Mouse (Mus musculus): ENCODE results near the gene Psg29. TPM values are rescaled to one million over a fixed set of nuclear protein-coding genes. Genes with fewer than 3 reads are reported as not detected.

Psg29 gene
- polyA plus RNA-seq (2014; fragmentation: Nextera tagmentation; extraction: Ambion mirVana), result not detected in 2 replicates

DNA sequence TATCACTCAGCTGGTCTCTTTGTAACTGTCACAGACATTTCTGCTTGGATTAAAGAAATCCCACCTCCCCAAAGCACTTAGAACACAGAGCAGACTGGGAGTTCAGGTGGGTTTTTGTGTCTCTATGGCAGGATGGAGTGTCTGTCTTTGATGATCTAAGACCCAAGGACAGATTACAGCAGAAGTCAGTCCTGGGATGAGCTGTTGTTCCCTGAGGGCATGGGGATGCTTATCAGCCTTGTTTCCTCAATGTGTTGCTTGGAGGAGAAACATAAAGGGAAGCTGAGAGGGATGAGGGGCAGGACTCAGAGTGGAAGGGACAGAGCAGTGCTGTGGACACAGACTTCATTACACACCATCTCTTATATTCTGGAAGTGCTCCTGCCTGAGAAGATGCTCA, at the start of gene Psg29:
TSS of gene Psg29 (plus strand) at position 301 of the 400 bp plus-strand sequence.
- Histone ChIP-seq H3K4me3 (ENCODE audit: low read length) (no peak within 1 kb of the TSS), H3K4me2 (replicated peaks; ENCODE audit: low read depth, low read length) (no peak within 1 kb of the TSS), H3K9me3 (ENCODE audit: control insufficient read depth, low read length) (peaks cover 5% of the 10 kb centered on the region; the same call in 1 of the 2 replicates), H3K27ac (ENCODE audit: low read depth, low read length) (no peak within 1 kb of the TSS), H3K9ac (ENCODE audit: low read depth, low read length) (no peak within 1 kb of the TSS), H3K36me3 (ENCODE audit: control insufficient read depth, insufficient read depth, low read length) (no peaks in the 10 kb centered on the region), H3K27me3 (ENCODE audit: control insufficient read depth, insufficient read depth, low read length) (no peaks in the 10 kb centered on the region), H3K4me1 (ENCODE audit: control insufficient read depth, insufficient read depth, low read length) (no peaks in the 10 kb centered on the region)
- no peak for ATAC-seq (ENCODE audit: low FRiP score, low TSS enrichment)

- Histone ChIP-seq H3K27ac (ENCODE audit: low read depth, low read length) (no peak overlapping the region), H3K4me2 (replicated peaks; ENCODE audit: low read depth, low read length) (no peak overlapping the region), H3K4me1 (ENCODE audit: control insufficient read depth, insufficient read depth, low read length) (no peaks in the 10 kb centered on the region), H3K9me3 (ENCODE audit: control insufficient read depth, low read length) (no peaks in the 10 kb centered on the region; the same call in 1 of the 2 replicates), H3K27me3 (ENCODE audit: control insufficient read depth, insufficient read depth, low read length) (no peaks in the 10 kb centered on the region), H3K9ac (ENCODE audit: low read depth, low read length) (no peak overlapping the region), H3K4me3 (ENCODE audit: low read length) (no peak overlapping the region), H3K36me3 (ENCODE audit: control insufficient read depth, insufficient read depth, low read length) (no peaks in the 10 kb centered on the region)
- 49% methylated on average over 2 of the region's 2 CpGs for WGBS
- ATAC-seq (ENCODE audit: low FRiP score, low TSS enrichment), result no peak
Measured at GRCm38 (mm10) chr7:17155634-17156033, 47.6 kb upstream of the Psg29 start.

DNA sequence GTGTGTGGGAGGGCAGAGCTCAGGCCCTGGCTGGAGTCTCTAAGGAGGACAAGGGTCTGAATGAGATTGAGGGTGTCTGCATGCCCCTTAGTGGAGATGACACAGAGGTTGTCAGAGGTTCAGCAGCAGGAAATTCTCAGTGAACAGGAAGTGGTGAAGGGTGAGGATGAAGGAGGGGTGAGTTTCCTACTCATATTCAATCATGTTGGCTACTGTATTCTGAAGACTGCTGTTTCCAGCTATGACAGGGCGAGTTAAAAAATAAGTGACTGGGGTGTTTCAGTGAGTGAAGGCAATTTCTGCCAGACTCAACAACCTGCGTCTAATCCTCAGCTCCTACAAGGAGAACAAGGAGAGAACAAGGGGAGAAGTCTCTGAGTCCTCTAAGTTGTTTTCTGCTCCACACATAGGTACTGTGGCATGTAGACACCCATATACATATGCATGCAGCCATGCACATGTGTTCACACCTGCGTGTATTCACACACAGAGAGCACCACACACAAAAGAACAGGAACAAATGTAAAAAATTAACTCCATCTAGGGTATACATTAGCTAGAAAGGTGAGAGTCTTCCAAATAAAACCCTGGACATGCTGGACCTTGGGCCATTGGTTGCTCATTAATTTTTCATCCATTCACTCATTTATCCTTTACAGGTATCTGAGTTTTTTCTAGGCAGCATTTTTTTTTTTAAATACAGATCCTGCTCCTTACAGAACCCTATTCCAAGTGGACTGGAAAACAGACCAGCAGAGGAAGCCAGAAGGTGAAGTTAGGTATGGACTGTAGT, 46.2 kb upstream of the Psg29 start:
- Histone ChIP-seq H3K4me2 (replicated peaks; ENCODE audit: low read depth, low read length) (no peak overlapping the region), H3K9ac (ENCODE audit: low read depth, low read length) (no peak overlapping the region), H3K9me3 (ENCODE audit: control insufficient read depth, low read length) (no peaks in the 10 kb centered on the region; the same call in 1 of the 2 replicates), H3K4me3 (ENCODE audit: low read length) (no peak overlapping the region), H3K4me1 (ENCODE audit: control insufficient read depth, insufficient read depth, low read length) (no peaks in the 10 kb centered on the region), H3K36me3 (ENCODE audit: control insufficient read depth, insufficient read depth, low read length) (no peaks in the 10 kb centered on the region), H3K27me3 (ENCODE audit: control insufficient read depth, insufficient read depth, low read length) (no peaks in the 10 kb centered on the region), H3K27ac (ENCODE audit: low read depth, low read length) (no peak overlapping the region)
- 82% methylated on average over 3 of the region's 3 CpGs for WGBS
- ATAC-seq (ENCODE audit: low FRiP score, low TSS enrichment), result no peak

DNA sequence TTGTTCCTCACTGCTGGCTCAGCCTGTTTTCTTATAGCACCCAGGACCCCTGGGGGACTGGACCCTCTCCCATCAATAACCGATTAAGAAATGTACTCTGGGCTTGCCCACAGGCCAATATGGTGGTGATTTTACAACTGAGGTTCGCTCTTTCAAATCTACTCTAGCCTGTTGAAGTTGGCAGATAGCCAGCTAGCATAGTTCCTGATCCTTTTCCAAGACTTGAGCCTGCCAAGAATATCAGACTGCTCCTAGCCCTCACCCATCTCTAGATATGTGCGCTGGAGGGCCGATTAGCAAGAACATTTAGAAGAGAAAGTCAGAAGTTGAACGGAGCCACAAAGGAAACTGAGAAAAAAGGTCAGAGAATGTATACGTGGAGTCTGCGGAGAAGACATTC, 44.3 kb upstream of the Psg29 start:
- H3K4me2 ChIP-seq (replicated peaks; ENCODE audit: low read depth, low read length), result no peak overlapping the region
- no peaks in the 10 kb centered on the region for H3K4me1 ChIP-seq (ENCODE audit: control insufficient read depth, insufficient read depth, low read length)
- H3K9ac ChIP-seq (ENCODE audit: low read depth, low read length), result no peak overlapping the region
- H3K27me3 ChIP-seq (ENCODE audit: control insufficient read depth, insufficient read depth, low read length), result no peaks in the 10 kb centered on the region
- H3K36me3 ChIP-seq (ENCODE audit: control insufficient read depth, insufficient read depth, low read length), result no peaks in the 10 kb centered on the region
- 82% methylated on average over 7 of the region's 7 CpGs for WGBS
- no peak overlapping the region for H3K4me3 ChIP-seq (ENCODE audit: low read length)
- H3K9me3 ChIP-seq (ENCODE audit: control insufficient read depth, low read length), result no peaks in the 10 kb centered on the region
- ATAC-seq (ENCODE audit: low FRiP score, low TSS enrichment), result no peak
- H3K27ac ChIP-seq (ENCODE audit: low read depth, low read length), result no peak overlapping the region

- Histone ChIP-seq H3K36me3 (ENCODE audit: control insufficient read depth, insufficient read depth, low read length) (no peaks in the 10 kb centered on the region), H3K27ac (ENCODE audit: low read depth, low read length) (no peak overlapping the region), H3K27me3 (ENCODE audit: control insufficient read depth, insufficient read depth, low read length) (no peaks in the 10 kb centered on the region), H3K9me3 (ENCODE audit: control insufficient read depth, low read length) (no peaks in the 10 kb centered on the region), H3K9ac (ENCODE audit: low read depth, low read length) (no peak overlapping the region), H3K4me3 (ENCODE audit: low read length) (no peak overlapping the region), H3K4me2 (replicated peaks; ENCODE audit: low read depth, low read length) (no peak overlapping the region), H3K4me1 (ENCODE audit: control insufficient read depth, insufficient read depth, low read length) (no peaks in the 10 kb centered on the region)
- 84% methylated on average over 4 of the region's 4 CpGs for WGBS
- no peak for ATAC-seq (ENCODE audit: low FRiP score, low TSS enrichment)
Measured at GRCm38 (mm10) chr7:17171827-17172226, 31.4 kb upstream of the Psg29 start.

DNA sequence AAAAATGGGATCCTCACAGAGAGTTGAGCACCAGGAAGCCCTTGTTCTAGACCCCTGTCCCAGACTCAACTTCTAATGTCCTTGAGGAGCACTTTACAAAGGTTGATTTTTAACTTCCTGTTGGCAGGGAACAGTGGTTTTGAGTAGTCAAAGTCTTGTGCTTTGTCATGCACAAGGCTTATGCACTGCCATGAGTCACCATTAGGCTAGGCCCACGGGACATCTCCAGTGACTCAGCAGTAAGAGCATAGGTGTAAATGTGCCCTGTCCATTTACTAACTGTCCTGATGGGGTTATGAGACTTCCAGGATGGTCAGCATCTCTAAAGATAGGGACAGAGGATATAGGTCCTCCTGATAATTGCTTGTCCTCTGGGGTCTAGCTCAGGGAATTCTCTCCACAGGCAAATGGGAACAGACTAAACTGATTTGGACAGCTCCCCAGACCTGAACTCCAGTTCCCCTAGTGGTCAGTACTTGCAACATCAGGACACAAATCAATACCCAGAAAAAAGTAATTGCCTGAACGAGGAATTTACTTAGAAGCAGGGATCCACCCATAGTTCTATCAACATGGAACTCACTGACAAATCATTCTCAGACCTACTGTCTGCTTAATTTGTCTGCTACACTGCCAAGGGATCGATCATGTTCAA, 2.4 kb downstream of the Psg29 start:
- H3K27me3 ChIP-seq (ENCODE audit: control insufficient read depth, insufficient read depth, low read length), result no peaks in the 10 kb centered on the region
- no peak overlapping the region for H3K27ac ChIP-seq (ENCODE audit: low read depth, low read length)
- no peaks in the 10 kb centered on the region for H3K36me3 ChIP-seq (ENCODE audit: control insufficient read depth, insufficient read depth, low read length)
- H3K9me3 ChIP-seq (ENCODE audit: control insufficient read depth, low read length), result peaks cover 5% of the 10 kb centered on the region; the same call in 1 of the 2 replicates
- WGBS, result 73% methylated on average over 3 of the region's 3 CpGs
- H3K4me3 ChIP-seq (ENCODE audit: low read length), result no peak overlapping the region
- H3K4me1 ChIP-seq (ENCODE audit: control insufficient read depth, insufficient read depth, low read length), result no peaks in the 10 kb centered on the region
- no peak for ATAC-seq (ENCODE audit: low FRiP score, low TSS enrichment)
- H3K4me2 ChIP-seq (replicated peaks; ENCODE audit: low read depth, low read length), result no peak overlapping the region
- H3K9ac ChIP-seq (ENCODE audit: low read depth, low read length), result no peak overlapping the region

Other genes with a start within 250 kb of the Psg29 start
- 0.51 and 0.74 TPM in 2 replicates for gene Pnmal1, start 243.8 kb upstream of the Psg29 start, polyA plus RNA-seq (2014; fragmentation: Nextera tagmentation; extraction: Ambion mirVana)
- 0.29 and 0.47 TPM in 2 replicates for gene Gm42372, start 220.4 kb upstream of the Psg29 start, polyA plus RNA-seq (2014; fragmentation: Nextera tagmentation; extraction: Ambion mirVana)
- 17.5 and 21.4 TPM in 2 replicates for gene Ccdc8, start 210.8 kb upstream of the Psg29 start, polyA plus RNA-seq (2014; fragmentation: Nextera tagmentation; extraction: Ambion mirVana)
- 103 and 115 TPM in 2 replicates for gene Ppp5c, start 175.6 kb upstream of the Psg29 start, polyA plus RNA-seq (2014; fragmentation: Nextera tagmentation; extraction: Ambion mirVana)
- 14.2 and 19.7 TPM in 2 replicates for gene Hif3a, start 141.1 kb upstream of the Psg29 start, polyA plus RNA-seq (2014; fragmentation: Nextera tagmentation; extraction: Ambion mirVana)
- gene Psg16, start 129.4 kb upstream of the Psg29 start, polyA plus RNA-seq (2014; fragmentation: Nextera tagmentation; extraction: Ambion mirVana), result 0.06 and 0.23 TPM in 2 replicates
- not detected in 2 replicates for gene Ceacam3, start 53.2 kb upstream of the Psg29 start, polyA plus RNA-seq (2014; fragmentation: Nextera tagmentation; extraction: Ambion mirVana)